Mouse (Mus musculus) frontal cortex, postnatal 36 days (tissue): ENCODE measurements around the gene Cabp7.

ENCODE experiments used
- DNase-seq, 2 experiments: peaks; one replicate each; pipeline ENCODE4 v3.0.0; 2022; ENCODE audit warnings: low spot score in 2 of 2

The Cabp7 gene

GRCm38 (mm10) chr11:4704072-4704964, 42.3 kb downstream of the Cabp7 start, which contains the start of the genes Uqcr10 and Zmat5:
TSS of gene Uqcr10 (minus strand) at chr11:4704342.
TSS of gene Zmat5 (plus strand) at chr11:4704678.
- DNase-seq: peak; percentile 91 to 94

DNA sequence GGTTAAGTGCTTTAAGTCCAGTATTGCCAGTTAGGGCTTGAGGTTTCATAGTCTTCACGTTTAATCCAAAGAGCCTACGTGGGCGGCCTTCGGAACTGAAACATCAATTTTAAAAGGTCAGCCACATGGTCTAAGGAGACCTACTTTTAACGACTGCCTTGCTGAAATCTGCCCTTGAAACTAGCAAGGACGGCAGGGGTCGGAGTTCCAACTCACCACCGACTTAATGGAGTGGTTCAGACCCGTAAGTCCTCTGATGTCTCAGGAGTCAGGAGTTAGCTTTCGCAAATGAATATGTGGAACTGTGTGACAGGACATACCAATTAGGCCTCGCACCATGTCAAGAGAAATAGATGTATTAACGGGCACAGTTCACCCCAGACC, 42.9 kb downstream of the Cabp7 start:
- DNase-seq: no peak

DNA sequence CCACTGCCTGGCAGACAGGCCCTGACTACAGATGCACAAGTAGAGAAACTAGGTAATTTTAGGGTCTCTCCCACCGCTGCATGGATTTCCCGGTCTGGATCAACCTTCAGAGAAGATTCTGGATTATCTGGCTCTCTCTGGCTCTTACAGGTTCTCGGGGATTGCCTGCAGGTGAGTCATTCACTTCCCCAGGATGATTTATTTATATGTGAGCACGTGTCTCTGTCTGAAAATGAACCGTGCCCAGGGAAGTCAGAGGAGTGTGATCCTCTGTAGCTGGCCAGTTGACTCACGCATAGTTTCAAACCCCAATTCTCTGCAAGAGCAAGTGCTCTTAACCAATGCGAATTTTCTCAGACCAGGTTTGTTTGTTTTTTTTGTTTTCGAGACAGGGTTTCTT, 45.9 kb downstream of the Cabp7 start:
- DNase-seq: no peak

DNA sequence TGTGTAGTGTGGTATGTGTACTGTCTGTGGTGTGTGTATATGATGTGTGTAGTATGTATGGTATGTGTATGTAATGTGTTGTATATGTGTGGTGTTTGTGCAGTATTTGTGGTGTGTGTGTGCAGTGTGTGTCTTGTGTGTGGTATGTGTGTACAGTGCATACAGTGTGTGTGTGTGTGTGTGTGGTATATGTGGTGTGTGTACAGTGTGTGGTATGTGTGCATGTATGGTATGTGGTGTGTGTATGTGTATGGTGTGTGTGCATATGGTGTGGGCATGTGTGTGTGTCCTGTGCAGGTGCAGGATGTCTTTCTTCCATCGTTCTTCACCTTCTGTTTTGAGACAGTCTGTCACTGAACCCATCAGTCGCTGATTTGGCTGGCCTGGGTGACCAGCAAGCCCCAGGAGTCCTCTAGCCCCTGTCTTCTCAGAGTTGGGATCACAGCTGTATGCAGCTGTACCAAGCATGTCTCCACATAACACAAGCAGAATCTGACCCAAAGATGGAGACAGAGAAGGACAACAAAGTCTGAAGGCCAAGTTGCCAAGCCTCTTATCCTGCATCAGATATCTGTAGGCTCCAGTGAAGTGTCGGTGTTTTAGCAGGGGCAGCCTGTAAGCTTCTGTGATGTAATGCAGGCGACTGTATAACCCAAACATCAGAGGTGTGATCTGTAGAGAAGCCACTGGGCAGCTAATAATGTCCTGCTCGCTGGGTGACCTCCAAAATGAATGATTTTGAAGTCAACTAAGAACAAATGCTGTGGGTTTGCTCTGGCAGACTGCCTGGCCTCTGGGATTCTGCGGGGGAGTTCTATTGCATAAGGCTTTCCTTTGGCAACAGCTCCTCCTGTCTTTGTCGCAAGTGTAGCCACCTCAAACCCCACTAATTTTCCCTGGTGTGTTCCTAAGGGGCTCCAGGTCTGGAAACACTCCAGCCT, 49.3 kb downstream of the Cabp7 start:
- peak; percentile 75 to 81 for DNase-seq

- no peak for DNase-seq
These were observed 54.4 kb downstream of the Cabp7 start for GRCm38 (mm10) chr11:4692162-4692561.

DNA sequence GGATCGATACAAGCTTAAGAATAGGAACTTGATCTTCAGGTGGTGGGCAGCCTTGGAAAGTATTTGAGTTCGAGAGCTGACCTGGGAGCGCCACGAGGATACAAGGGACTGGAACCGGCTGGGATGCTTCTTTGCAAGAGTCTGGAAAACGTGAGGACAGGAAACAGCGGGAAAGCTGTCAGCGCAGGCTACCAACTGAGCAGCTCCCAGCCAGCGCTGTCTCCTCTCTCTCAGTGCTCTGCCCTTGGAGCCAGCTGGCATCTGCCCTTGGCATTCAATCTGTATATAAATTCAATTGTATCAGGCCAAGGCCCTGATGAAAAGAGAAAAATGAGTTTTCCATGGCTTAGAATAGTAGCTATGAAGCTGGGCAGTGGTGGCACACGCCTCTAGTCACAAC, 55.4 kb downstream of the Cabp7 start:
- DNase-seq: no peak

- no peak for DNase-seq
These were observed 56.2 kb downstream of the Cabp7 start for GRCm38 (mm10) chr11:4690353-4690752.

GRCm38 (mm10) chr11:4688632-4689380, 57.8 kb downstream of the Cabp7 start:
- DNase-seq: no peak

DNA sequence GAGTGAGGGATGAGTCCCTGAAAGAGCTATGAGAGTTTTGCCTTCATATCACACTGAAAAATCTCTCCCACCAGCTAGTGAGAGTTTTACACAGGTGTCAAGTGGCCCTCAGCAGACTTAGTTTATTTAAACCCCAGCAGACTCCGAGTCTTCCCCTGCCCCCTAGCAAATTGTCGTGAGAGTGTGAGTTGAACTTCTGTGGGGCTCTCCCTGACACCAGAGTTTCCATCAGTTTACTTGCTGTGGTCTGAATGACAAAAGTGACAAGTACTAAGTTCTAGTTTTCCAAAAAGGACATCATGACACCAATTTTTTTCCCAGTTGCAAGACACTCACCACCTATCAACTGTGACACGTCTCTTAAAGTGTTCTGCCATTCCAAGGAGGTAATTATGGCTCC, 58.7 kb downstream of the Cabp7 start:
- DNase-seq: no peak

DNA sequence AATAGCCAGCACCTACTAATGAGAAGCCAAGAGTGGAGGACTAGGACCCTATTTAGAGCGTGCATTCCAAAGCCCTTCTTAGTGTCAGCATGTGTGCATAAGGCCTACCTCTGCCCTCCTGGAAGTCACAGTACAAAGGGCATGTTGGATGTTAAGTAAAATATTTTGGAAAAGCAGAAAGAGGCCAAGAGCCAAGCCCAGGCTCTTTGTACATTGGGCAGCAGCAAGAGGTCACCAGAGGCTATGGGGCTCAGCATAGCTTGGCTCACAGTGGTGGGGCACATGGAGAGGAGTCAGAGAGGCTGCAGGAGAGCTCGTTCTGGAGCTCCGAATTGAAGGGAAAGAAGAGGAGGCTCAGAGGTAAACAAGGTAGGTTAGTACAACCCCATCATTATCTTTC, 59.6 kb downstream of the Cabp7 start:
- DNase-seq: no peak
